Mouse (Mus musculus) stomach, embryonic 14.5 days (tissue): ENCODE measurements around the gene Ehd2. TPM values are rescaled to one million over a fixed set of nuclear protein-coding genes. Genes with fewer than 3 reads are reported as not detected.
A peak's percentile ranks its signal among the peaks of the same experiment; 100 is the strongest.

Source experiments
- ATAC-seq: fragments of 200-750 bp; cut with Nextera tagmentation; 2 replicates; pipeline ENCODE4 v1.8.0; 2017; ENCODE audit warnings: low read depth, moderate TSS enrichment; ENCODE audit not compliant: insufficient number of reproducible peaks, insufficient read depth, low FRiP score
- H3K27ac ChIP-seq: fragments of 300-500 bp; sonication (generic); 2 replicates; pipeline ENCODE4 v1.5.1; 2014; ENCODE audit warnings: mild to moderate bottlenecking, low read length, moderate library complexity, mixed read lengths
- H3K27me3 ChIP-seq: fragments of 300-500 bp; sonication (generic); 2 replicates; pipeline ENCODE4 v1.6.1; 2014; ENCODE audit warnings: low read length, control low read depth, mixed read lengths; ENCODE audit not compliant: control insufficient read depth, insufficient read depth
- H3K36me3 ChIP-seq: fragments of 300-500 bp; sonication (generic); 2 replicates; pipeline ENCODE4 v1.6.1; 2014; ENCODE audit warnings: mild to moderate bottlenecking, control low read depth, low read length, moderate library complexity, mixed read lengths; ENCODE audit not compliant: control insufficient read depth, insufficient read depth
- H3K4me1 ChIP-seq: fragments of 300-500 bp; sonication (generic); 2 replicates; pipeline ENCODE4 v1.6.1; 2014; ENCODE audit warnings: low read length, control low read depth, mixed read lengths; ENCODE audit not compliant: control insufficient read depth, insufficient read depth
- H3K4me2 ChIP-seq: fragments of 300-500 bp; sonication (generic); replicated peaks from 2 replicates; pipeline ENCODE4 v1.6.1; 2014; ENCODE audit warnings: low read depth, low read length, control low read depth
- H3K4me3 ChIP-seq: fragments of 300-500 bp; sonication (generic); 2 replicates; pipeline ENCODE4 v1.5.1; 2014; ENCODE audit warnings: low read depth, low read length, control low read depth
- H3K9ac ChIP-seq: fragments of 300-500 bp; sonication (generic); replicated peaks from 2 replicates; pipeline ENCODE4 v1.6.1; 2014; ENCODE audit warnings: low read depth, mild to moderate bottlenecking, control low read depth, low read length, moderate library complexity, mixed read lengths
- H3K9me3 ChIP-seq: fragments of 300-500 bp; sonication (generic); 2 replicates; pipeline ENCODE4 v1.6.1; 2016; ENCODE audit warnings: low read depth, low read length, control low read depth; ENCODE audit not compliant: control insufficient read depth
- WGBS: fragments of 180-500 bp; shearing (Covaris S2); extraction: QIAGEN DNeasy Blood & Tissue Kit; methylation state at CpG from one replicate; pipeline ENCODE4 v1.1.7; 2014; 5-methylcytosine and 5-hydroxymethylcytosine counted together
- polyA plus RNA-seq: library from polyadenylated mRNA; unstranded; fragments of >200 nt; fragmentation: Nextera tagmentation; extraction: Ambion mirVana; gene quantifications from 2 replicates; pipeline ENCODE4 v1.2.1, GENCODE M21; 2014

Ehd2 gene
- 36.1 and 49.9 TPM in 2 replicates for polyA plus RNA-seq

- Histone ChIP-seq H3K36me3 (peaks cover 14% of the 10 kb centered on the region), H3K4me2 (peak within 1 kb of the TSS; percentile 43), H3K9ac (peak within 1 kb of the TSS; percentile 36), H3K4me3 (peak within 1 kb of the TSS; percentile 42), H3K9me3 (no peaks in the 10 kb centered on the region), H3K27ac (no peak within 1 kb of the TSS), H3K4me1 (peaks cover 11% of the 10 kb centered on the region), H3K27me3 (no peaks in the 10 kb centered on the region)
- peak; percentile 87; the same call in 1 of the 2 replicates for ATAC-seq
- whole genome bisulfite sequencing, result 1% methylated on average over 22 of the region's 22 CpGs
Measured at GRCm38 (mm10) chr7:15967312-15967711, at the start of gene Ehd2. Ehd2 (minus strand) TSS chr7:15967567.

GRCm38 (mm10) chr7:16015384-16015783 lies 48.0 kb upstream of the Ehd2 start:
- ATAC-seq, result no peak
- Histone ChIP-seq H3K4me1 (no peaks in the 10 kb centered on the region), H3K4me3 (no peak overlapping the region), H3K4me2 (no peak overlapping the region), H3K27ac (no peak overlapping the region), H3K9me3 (no peaks in the 10 kb centered on the region), H3K36me3 (no peaks in the 10 kb centered on the region), H3K9ac (no peak overlapping the region), H3K27me3 (no peaks in the 10 kb centered on the region)
- WGBS, result 78% methylated on average over 5 of the region's 5 CpGs

GRCm38 (mm10) chr7:16014521-16015175 lies 47.3 kb upstream of the Ehd2 start:
- Histone ChIP-seq H3K27ac (no peak overlapping the region), H3K27me3 (no peaks in the 10 kb centered on the region), H3K9me3 (no peaks in the 10 kb centered on the region), H3K4me2 (no peak overlapping the region), H3K9ac (no peak overlapping the region), H3K4me1 (no peaks in the 10 kb centered on the region), H3K4me3 (no peak overlapping the region), H3K36me3 (no peaks in the 10 kb centered on the region)
- no peak for ATAC-seq
- WGBS, result 91% methylated on average over 8 of the region's 8 CpGs

GRCm38 (mm10) chr7:16013722-16014275 lies 46.4 kb upstream of the Ehd2 start:
- no peak for ATAC-seq
- H3K4me2 ChIP-seq, result no peak overlapping the region
- H3K9me3 ChIP-seq, result no peaks in the 10 kb centered on the region
- H3K27ac ChIP-seq, result no peak overlapping the region
- no peaks in the 10 kb centered on the region for H3K4me1 ChIP-seq
- H3K9ac ChIP-seq, result no peak overlapping the region
- no peaks in the 10 kb centered on the region for H3K36me3 ChIP-seq
- no peak overlapping the region for H3K4me3 ChIP-seq
- no peaks in the 10 kb centered on the region for H3K27me3 ChIP-seq
- WGBS, result 80% methylated on average over 5 of the region's 5 CpGs

GRCm38 (mm10) chr7:16012576-16013263 lies 45.4 kb upstream of the Ehd2 start:
- no peak for ATAC-seq
- no peak overlapping the region for H3K4me3 ChIP-seq
- no peak overlapping the region for H3K4me2 ChIP-seq
- WGBS, result 71% methylated on average over 11 of the region's 11 CpGs
- no peaks in the 10 kb centered on the region for H3K27me3 ChIP-seq
- no peak overlapping the region for H3K27ac ChIP-seq
- no peaks in the 10 kb centered on the region for H3K9me3 ChIP-seq
- H3K4me1 ChIP-seq, result no peaks in the 10 kb centered on the region
- no peak overlapping the region for H3K9ac ChIP-seq
- H3K36me3 ChIP-seq, result no peaks in the 10 kb centered on the region

GRCm38 (mm10) chr7:16011418-16012085 lies 44.2 kb upstream of the Ehd2 start:
- Histone ChIP-seq H3K4me1 (no peaks in the 10 kb centered on the region), H3K4me3 (no peak overlapping the region), H3K36me3 (no peaks in the 10 kb centered on the region), H3K27me3 (no peaks in the 10 kb centered on the region), H3K9ac (no peak overlapping the region), H3K9me3 (no peaks in the 10 kb centered on the region), H3K4me2 (no peak overlapping the region), H3K27ac (no peak overlapping the region)
- WGBS, result 87% methylated on average over 7 of the region's 7 CpGs
- ATAC-seq, result no peak

- H3K9ac ChIP-seq, result no peak overlapping the region
- ATAC-seq, result no peak
- H3K36me3 ChIP-seq, result no peaks in the 10 kb centered on the region
- no peaks in the 10 kb centered on the region for H3K9me3 ChIP-seq
- no peaks in the 10 kb centered on the region for H3K27me3 ChIP-seq
- H3K4me1 ChIP-seq, result no peaks in the 10 kb centered on the region
- H3K4me3 ChIP-seq, result no peak overlapping the region
- H3K27ac ChIP-seq, result no peak overlapping the region
- H3K4me2 ChIP-seq, result no peak overlapping the region
- WGBS, result 75% methylated on average over 5 of the region's 5 CpGs
Measured at GRCm38 (mm10) chr7:16010649-16011048, 43.3 kb upstream of the Ehd2 start.

- H3K27ac ChIP-seq, result no peak overlapping the region
- no peaks in the 10 kb centered on the region for H3K9me3 ChIP-seq
- no peak overlapping the region for H3K4me3 ChIP-seq
- no peak overlapping the region for H3K9ac ChIP-seq
- H3K36me3 ChIP-seq, result no peaks in the 10 kb centered on the region
- no peak overlapping the region for H3K4me2 ChIP-seq
- no peaks in the 10 kb centered on the region for H3K4me1 ChIP-seq
- no peaks in the 10 kb centered on the region for H3K27me3 ChIP-seq
- ATAC-seq, result no peak
- WGBS, result 94% methylated on average over 7 of the region's 7 CpGs
Measured at GRCm38 (mm10) chr7:16009636-16010035, 42.3 kb upstream of the Ehd2 start.
